Mouse (Mus musculus): ENCODE measurements at regions not wholly inside any gene's neighbourhood (a gene's known extent, or its start where the extent isn't known, plus 50 kb on each side); places are given as distances from the start of the nearest gene placed in this dataset.

DNA sequence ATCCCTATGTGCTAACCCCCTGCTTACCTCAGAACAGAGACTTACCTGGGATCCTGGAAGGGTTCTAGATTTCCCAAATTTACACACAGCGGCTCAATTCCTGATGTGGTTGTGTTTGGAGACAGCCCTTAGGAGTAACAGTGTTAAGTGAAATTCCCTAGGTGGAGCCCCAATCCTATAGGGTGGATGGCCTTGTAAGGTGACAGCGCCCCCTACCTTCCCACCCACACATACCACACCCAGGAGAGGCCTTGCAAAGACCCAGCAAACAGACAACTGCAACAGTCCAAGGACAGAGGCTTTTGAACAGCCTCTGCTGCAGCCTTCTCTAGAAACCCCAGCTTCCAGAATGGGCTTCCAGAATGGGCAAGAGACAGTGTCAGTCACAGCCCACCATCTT is 421.8 kb downstream of the Matn1 start:
- no peak for DNase-seq (ENCODE audit: low spot score in 2 of 2)

DNA sequence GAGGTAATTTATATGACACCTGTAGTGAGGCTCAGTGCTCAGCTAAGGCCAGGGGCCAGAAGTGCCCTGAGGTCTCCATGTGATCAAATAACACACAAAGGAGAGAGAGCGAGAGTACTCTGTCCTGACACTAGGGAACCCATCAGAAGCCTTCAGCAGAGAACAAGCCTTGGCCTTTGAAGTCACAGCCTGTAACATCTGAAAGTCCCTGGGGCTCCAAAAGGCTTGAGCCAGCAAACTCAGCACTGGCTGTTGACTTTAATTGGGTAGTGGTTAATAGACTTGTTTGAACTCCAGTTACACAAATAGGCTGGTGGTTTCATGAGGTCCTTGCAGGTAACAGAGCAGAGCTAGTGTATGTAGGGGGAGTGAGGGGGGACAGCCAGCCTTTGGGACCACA is 422.5 kb downstream of the Matn1 start:
- no peak for DNase-seq (ENCODE audit: low spot score in 2 of 2)

DNA sequence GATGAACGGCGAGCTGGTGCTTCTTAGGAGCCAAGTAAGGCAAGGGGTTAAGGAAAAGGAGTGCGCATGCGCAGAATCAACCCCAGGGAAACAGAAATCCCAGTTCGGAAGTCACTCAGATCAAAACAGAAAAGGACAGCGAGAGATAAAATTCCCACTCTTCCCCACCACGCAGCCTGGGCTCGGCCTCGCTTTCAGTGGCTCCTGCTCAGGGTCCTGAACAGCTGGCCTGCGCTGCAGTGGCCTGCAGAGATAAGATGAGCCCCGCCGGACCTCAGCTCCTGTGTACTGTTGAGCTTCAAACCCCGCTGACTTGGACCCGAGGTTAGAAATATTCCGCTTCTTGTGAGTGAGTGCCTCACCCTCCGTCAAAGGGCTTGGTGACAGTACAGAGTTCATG is 428.3 kb downstream of the Matn1 start:
- no peak for DNase-seq (ENCODE audit: low spot score in 2 of 2)

DNA sequence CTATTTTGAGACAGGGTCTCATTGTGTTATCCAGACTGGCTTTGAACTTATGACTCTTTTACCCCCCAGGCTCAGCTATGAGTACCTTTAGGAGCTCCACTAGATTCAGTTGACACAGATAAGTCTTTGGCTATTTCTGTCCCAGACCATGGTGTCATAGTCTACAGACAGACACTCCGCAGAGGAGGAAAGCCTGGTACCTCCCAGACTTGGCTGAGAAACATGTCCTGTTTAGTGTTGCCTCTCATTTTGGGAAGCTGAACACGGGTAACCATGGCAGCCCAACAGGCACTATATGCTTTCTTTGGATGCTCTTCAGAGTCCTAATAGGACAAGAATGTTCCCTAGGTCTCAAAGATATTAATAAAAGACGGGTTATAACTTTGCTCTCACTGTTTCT is 429.0 kb downstream of the Matn1 start:
- DNase-seq (ENCODE audit: low spot score in 2 of 2) = no peak

DNA sequence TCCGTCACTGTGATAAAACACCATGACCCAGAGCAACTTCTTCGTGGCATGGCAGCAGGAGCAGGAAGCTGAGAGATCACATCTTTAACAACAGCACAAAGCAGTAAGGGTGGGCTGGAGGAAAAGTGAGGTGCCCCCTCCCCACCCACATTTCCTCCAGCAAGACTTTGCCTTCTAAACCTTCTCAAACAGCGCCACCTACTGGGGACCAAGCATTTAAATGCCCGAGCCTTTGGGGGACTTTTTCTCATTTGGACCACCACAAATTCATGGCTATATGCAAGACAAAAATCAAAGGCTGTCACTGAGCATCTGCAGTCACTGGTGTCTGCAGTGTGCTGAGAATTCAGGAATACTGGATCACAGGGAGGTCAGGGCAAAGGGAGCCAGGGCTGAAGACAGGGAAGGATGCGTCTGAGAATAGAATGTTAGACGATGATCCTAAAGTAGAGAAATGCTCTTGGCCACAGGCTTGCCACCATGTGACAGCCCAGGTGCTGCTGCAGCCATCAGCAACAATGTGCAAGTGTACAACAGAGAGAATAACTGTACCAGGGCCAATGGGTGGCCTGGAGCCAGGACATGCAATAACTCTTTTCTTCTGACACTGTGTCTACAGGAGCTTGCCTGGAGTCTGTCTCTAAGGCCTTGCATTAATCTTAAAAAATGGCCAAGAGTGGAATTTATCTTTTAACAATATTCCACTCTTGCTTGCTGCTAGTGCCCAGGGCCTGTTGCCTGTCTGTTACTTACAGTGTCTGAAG is 430.5 kb downstream of the Matn1 start:
- no peak for DNase-seq (ENCODE audit: low spot score in 2 of 2)

DNA sequence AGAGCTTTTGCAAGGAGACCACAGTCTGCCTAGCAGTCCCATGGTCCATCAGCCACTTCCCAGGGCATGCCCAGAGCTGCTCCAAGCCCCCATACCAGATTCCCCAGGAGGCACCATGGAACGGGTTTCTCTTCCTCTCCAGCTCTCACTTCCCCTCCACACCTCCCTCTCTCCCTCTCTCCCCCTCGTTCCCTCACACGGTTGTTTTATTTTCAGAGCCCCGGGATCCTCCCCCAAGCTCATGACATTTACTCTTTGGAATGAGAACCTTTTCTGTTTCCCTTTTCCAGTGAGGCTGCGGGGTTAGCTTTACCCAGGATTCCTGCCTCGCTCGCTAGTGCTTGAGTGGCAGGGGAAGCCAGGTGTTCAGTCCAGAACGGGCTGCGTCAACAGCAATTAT is 436.9 kb downstream of the Matn1 start:
- DNase-seq (ENCODE audit: low spot score in 2 of 2) = no peak

DNA sequence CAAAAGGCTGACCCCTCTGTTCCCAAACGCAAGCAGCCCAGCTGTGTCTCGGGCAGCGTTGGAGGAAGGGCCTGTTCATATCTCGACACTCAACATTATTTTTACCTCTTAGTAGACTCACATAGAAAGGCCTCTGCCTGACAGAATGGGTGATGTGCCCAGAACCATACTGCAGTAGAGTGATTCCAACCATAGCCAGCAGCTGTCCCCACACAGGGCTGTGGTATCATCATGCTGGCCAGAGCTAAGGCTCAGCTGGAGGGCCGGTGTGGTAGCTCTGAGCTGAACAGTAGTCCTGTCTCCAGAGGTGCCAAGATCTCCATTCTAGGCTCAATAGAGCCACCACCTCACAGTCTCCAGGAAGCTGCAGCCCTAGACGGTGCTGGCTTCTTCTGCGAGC is 437.3 kb downstream of the Matn1 start:
- DNase-seq (ENCODE audit: low spot score in 2 of 2) = no peak

DNA sequence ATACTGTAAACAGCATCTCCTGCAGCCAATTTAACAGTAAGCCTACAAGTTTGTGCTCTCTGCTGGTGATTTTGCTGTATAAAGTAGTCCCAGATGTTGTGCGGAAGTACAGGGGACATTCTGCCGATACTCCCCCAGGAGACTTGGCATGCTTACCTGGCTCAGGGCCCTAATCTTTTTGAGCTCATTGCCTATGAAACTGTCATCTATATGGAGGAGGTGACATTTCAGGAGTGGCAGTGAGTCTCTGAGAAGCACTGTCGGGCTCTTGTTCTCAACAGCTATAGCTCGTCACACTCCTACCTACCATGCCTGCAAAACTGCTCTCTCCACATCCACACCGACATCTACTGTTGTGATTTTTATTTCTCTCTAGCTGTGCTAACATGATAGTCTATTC is 439.7 kb downstream of the Matn1 start:
- peak in 1 of 2 experiments; percentile 28 for DNase-seq (ENCODE audit: low spot score in 2 of 2)

DNA sequence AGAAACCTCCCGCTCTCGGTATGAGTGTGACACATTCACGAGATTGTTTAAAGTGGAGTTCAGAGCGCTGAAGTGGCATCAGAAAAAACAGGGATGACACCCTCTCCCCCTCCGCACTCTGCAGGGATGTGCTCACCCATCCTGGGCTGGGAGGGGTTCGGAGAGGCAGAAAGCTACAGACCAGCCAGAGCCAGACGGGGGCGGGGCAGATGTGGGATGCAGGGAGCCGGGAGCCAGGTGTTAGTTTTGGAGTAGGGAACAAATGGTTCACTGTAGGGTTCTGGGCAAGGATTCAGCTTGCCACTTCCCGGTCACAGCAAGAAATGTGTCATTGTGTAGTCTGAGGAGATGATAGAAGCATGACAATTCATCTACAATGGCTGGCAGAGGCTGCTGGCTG is 442.8 kb downstream of the Matn1 start:
- DNase-seq (ENCODE audit: low spot score in 2 of 2) = no peak

DNA sequence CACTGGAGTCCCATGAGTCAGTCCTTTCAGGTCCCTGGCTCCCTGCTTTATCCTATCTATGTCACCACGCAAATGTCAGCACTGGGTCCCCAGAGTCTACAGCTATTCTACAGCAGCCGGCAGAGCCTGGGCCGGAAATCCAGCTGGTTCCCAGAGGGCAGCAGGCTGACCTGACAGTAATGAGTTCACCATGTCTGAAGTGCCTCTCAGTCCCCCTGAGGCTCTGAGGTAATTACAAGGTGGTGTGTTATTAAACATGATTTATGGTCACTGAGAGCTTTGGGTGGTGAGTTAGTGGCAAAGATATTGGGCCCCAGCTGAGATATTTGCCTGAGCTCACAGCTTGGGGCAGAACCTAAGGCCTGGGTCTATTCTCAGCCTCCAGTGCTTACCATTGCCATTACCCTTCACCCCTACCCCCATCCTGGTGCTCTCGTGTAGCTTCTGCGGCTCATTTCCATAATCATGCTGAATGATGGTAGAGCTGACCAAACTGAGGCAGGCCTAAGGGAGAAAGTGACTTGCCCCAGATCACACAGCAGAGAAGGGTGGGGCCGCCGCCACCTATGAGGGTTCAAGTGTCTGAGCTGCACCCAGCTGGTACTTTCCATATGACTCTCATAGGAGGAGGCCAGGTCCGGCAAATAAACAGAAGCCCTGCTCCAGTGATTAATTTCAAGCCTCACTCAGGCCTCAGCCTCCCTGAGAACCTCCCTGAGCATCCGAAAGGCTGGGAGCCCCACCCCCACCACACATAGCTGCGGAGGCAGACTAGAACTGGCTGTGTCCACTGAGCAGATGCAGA is 446.8 kb downstream of the Ptpru start:
- no peak for DNase-seq (ENCODE audit: low spot score in 2 of 2)

DNA sequence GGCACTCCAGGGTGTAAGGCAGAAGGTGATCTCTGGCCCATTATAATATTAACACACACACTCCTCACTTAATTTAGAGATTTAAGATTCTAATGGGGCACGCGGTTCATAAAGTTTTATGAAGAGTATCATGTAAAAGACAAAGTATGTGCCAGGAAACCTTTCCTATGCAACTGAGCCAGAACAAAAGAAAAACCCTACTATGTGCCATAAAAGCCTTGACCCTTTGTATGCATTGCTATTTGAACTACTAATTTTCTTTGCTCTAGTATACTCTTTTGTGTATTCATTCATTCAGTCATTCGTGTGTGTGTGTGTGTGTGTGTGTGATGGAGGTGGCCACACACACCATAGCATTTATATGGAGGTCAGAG is 446.2 kb downstream of the Ptpru start:
- no peak for DNase-seq (ENCODE audit: low spot score in 2 of 2)

DNA sequence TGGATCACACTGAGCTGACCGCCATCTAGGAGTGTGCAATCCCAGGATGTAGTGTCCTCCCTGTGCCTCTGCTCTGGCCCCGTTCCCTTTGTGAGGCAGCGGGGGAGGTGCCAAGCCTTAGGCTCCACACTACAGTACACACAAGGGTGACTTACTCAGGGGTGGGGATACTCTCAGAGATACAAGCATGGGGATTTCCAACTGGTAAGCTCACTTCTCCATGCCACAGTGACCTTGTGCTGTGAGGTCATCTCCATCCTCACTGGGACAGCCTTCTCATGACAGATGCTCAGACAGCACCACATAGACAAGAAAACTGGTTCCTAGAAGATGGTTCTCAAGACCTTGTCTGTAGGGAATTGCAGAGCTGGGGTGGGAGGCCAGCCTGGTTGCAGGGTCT is 445.6 kb downstream of the Ptpru start:
- DNase-seq (ENCODE audit: low spot score in 2 of 2) = no peak

DNA sequence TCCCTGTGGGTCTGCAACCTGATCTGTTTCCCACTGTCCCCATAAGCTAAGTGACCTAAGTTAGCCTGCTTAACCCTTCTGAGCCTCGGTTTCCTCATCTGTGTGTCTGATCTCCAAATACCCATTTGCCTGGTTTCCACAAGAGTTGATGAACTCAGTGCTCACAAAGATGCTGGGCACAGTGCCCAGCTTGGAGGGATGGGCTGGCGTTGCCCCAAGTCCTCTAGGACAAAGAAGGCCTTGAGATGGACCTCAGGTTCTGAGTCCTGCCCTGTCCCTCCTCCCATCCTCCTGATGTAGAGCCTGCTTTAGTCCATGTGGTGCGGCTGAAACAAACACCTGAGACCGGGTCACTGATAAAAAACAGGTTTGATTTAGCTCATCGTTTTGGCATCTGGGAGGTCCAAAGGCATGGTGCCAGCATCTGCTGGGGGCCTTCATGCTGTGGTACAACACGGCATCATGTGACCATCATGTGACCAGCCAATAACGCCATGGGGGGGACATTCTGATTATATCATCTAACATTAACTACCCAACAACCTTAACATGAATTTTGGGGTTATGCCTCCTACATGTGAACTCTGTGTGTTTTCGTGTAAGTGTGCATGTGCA is 441.8 kb downstream of the Ptpru start:
- no peak for DNase-seq (ENCODE audit: low spot score in 2 of 2)

DNA sequence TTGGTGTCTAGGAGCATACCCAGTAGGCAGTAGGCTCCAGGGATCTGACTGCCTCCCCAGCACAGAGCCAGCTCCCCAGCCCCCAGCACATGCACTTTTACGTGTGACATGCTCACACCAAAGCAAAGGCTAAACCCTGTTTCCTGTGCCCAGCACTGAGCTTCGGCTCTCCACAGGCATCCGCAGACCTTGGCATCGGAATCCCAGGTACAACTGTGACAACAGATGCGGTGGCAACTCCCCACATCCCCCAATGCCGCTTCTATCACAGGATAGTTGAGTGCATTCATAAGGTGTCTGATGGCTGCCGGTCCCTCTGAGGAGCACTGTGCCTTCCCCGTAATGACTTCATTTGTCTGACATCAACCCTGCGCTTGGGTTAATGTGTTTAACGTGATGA is 440.9 kb downstream of the Ptpru start:
- DNase-seq (ENCODE audit: low spot score in 2 of 2) = no peak

DNA sequence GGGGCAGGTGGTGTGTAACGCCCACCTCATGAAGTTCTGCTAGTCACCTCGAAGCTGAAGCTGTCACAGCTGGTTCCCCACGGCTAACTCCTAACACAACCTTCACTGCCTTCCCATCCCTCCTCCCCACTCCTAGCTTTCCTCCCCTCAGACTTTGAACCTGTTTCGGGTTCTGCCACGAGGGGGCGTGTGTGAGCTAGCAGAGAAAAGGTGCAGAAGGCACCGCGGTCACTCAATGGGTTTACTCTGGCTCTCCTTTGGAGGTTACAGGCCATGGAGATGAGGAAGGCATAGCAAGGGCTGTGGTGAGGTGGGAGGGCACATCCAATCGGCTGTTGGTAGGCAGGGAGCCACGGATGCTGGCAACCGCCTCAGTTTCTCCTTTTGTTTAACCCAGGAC is 437.3 kb downstream of the Ptpru start:
- DNase-seq (ENCODE audit: low spot score in 2 of 2) = no peak

DNA sequence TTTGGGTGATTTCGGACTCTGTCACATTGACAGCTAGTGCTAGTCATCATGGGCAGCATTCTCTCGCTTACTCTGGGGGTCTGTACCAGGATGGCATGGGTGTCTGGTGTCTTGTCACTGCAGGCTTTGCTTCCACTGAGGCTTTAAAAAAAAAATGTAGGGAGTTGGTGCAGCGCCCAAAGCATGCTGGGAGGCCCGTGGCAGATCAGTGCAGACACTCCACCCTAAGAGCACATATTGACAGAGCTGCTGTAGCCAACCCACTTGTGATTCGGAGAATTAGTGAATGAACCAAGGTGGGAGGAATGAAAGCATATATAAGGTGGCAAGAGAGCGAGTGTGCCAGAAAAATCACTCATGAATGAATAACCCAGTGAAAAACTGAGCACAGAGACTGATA is 436.8 kb downstream of the Ptpru start:
- DNase-seq (ENCODE audit: low spot score in 2 of 2) = no peak

DNA sequence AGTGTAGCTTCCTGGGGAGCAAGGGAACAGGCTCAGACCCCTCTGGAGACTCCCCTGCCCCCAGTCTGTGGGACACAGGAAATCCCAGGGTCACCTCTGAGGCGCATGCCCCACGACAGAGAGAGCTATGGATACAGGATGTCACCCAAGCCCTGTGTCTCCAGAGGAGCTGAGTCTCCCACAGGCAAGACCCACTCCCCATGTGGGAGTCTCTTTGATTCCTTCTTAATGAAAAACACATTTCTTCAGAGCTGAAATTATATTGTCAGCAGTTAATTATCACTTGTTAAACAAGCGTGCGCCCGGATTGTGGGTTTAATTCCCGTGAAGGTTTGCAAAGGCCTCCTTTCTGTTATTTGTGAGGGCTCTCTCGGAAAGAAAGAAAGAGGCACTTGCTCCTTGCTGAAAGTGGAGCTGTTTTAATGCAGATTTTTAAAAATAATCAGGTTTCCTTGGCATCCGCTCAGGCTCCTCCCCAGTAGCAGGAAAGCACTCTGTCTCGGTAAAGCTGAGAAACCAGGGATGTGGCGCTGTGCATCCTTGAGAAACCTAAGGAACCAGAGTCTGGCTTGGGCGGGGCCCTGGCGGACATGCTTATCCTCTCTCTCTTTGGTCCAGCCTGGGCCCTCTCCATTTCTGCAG is 432.6 kb downstream of the Ptpru start:
- no peak for DNase-seq (ENCODE audit: low spot score in 2 of 2)

DNA sequence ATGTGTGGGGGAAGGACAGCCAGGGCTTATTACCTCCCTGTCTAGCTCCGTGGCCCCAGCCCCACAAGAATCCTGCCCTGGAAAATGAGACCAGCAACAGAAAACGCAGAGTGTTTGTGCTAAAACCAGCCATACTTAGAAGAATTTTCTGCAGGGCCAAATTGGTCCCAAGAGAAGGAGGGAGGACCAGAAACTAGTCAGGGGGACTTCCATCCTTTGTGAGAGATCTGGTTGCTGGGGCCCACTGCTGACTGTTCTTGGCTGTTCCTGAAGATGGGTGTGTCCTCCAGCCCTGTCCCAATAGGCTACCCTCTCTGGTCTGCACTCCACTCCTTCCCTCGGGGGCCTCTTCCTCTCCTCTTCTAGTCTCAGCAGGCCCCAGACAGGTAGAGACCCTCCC is 430.6 kb downstream of the Ptpru start:
- no peak for DNase-seq (ENCODE audit: low spot score in 2 of 2)

DNA sequence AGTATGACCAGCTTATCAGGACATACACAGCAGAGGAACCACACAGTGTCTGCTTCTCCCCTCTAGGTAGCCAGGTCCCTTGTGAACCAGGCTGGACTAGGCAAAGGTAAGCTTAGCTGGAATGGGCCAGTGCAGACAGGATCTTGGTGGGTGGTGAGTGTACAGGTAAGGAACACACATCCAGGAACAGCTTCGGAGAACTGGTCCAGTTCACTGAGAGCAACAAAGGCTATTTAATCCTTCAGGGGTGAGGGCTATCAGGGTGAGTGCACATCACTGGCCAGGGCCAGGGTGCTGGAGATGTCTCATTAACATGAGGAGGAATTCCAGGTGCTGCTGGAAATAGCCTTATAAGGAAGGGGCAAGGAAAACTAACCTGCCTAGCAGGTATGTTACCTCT is 429.4 kb downstream of the Ptpru start:
- no peak for DNase-seq (ENCODE audit: low spot score in 2 of 2)

DNA sequence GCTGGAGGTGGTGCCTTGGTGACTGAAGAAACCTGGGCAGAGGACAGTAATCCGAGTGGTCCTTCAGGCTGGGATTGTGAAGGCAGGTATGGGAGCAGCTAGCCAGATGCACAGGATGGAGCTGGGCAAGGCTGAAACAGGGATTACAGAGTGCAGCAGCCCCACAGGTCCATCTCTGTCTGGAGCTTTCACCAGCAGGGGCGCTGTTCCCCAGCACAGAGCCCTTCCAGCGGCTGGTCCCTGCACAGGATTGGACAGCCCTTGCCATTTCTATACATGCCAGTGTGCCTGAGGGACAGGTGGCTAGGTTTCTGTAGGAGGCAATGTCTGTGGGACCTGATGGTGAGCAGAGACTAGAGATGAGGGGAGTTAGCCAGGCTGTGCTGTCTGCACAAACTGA is 428.3 kb downstream of the Ptpru start:
- DNase-seq (ENCODE audit: low spot score in 2 of 2) = no peak

DNA sequence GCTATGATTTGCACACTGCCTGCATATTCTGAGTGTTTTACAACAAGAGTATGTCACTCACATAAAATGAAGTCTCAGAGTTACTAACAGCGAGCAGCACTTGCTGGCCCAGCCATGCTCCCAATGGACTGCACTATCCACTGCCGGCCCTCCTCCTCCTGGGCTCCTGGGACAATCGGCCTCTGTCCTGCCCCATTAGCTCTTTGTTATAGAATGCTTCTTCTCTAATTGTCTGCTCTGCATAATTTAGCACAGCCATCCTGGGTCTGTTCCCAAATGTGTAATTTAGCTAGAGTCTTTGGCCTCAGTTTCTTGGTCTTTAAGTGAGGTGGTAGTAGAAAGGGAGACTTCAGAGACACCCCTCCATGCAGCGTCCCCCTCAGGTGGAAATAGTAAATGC is 426.2 kb downstream of the Ptpru start:
- DNase-seq (ENCODE audit: low spot score in 2 of 2) = no peak

DNA sequence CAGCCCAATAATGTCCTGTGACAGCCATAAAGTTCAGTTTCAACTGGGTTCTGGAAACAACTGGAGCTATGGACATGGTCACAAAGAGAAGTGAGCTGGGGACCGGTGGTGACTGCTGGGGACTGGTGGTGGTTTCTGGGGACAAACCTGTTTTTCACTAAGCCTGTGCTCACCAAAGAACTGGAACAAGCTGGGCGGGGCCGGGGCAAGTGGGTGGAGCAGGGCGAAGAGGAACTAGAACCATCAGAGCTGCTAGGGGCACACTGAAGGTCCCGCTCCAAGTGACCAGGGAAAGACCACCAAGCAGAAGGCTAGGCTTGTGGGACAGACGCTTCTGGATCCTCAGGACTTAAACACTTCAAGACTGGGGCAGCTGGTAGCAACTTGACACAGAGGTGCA is 424.7 kb downstream of the Ptpru start:
- DNase-seq (ENCODE audit: low spot score in 2 of 2) = no peak

Data from layer of hippocampus, adult 8-10 months (tissue).